Mouse (Mus musculus) cerebellum, adult 9-11 months (tissue): ENCODE results near the gene Dclk2.
A peak's percentile ranks its signal among the peaks of the same experiment; 100 is the strongest.

ENCODE experiments used
- DNase-seq: peaks from one replicate; pipeline ENCODE4 v3.0.0; 2022

Gene Dclk2

DNA sequence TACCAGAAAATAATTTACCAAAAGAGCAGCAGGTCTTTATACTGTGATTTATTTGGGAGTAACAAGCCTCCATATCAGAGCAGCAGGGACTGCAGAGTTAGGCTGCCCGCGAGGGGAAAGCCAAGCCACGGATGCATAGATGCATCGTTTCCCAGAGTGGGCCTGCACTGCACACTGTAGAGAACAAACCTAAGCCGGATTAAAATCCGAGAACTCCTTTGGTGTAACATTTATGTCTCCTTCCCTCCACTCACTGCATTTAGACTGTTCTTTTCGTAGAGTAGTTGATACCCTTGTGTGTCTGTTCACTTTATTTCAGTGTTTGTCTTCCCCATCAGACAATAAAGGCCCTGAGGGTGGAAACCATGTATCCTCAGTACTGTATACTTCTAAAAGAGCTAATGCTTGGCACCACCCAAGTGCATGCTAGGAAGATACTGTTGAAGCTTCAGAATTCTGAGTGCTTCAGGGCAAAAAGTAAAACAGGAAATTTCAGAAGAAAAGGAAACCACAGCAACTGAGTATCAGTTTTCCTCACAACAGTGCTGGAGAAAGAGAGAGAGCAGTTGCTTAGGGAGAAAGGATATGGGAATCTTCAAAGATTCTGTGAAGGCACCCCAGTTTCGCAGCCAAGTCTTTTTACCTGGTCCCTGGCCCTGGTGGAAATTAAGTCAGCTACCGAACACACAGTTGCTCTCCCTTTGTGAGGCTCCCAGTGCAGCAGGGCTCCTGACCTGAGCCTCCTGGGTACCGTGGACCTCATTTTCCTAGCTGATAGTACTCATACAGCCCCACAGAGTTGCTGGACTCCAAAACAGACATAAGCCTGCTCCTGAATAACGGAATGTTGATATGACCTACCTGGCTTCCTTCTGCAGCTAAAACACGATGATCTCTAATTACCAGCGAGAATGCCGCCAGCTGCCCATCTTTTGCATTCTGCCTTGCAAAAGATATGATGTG lies 165.8 kb downstream of the Dclk2 start:
- DNase-seq, result no peak

DNA sequence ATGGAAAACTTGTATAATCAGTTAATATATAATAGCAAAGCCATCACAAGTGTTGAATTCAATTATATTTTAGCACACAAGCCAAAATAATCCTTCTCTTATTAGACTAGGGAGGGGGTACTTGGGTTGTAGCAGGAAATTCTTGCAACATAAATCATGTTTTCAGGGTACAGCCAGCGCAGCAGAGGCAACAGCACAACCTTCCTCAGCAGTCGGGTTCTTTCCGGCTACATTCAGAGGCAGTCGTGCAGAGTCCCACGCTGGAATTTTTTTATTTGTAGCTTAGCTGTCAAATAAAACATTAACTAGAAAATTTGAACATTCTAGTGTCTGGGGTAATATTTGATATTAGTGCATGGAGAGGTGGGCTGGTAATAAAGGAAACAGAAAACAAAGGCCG lies 166.5 kb downstream of the Dclk2 start:
- DNase-seq, result no peak

DNA sequence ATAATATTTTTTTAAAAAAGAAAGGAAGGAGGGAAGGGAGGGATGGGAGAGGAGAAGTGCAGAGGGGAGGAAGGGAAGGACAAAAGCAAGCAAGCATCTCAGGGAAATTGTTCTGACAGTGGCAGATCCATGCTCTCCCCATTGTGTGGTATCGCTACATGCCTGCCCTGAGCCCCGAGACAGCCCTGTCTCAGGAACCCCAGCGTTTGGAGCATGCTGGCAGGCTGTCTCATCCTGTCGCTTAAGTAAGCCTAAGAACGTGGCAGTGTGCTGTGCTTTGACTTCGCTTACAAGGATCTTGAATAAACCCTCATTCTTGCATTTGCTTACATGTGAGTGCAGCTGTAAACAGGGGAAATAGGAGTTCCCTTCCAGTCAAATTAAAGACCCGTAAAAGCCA lies 170.0 kb downstream of the Dclk2 start:
- DNase-seq, result no peak

DNA sequence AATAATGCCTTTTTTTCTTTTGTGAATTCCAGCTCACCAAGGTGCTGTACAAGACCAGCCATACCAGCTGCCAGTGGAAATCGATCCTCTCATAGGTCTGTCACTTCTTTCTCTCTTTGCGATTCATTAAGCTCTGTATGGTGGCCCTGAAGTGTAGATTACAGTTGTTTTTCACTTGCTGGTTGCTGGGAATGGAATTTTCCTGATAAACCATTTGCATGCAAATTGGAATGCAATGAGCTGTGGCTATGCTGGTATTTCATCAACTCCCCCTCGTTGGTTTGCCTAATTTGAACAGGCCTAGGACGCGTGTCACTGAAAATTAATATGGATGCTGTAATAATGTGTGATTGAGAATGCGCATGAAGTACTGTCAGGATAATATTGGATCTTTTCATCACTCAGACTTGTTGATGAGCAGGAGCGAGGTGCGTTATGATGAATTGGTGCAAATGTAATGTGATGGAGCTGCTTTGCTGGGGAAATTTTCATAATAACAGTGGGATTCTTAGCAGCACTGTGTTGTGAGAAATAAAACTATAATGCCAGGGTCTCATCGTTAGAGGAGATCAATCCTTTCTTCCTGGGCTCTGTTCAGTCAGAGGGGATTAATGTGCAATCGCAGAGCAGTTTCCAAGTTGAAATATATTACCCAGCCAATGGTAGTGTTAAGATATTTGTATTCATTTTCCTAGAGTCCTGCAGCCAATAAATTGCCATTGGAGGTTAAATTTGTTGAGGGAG lies 174.7 kb downstream of the Dclk2 start:
- no peak for DNase-seq

DNA sequence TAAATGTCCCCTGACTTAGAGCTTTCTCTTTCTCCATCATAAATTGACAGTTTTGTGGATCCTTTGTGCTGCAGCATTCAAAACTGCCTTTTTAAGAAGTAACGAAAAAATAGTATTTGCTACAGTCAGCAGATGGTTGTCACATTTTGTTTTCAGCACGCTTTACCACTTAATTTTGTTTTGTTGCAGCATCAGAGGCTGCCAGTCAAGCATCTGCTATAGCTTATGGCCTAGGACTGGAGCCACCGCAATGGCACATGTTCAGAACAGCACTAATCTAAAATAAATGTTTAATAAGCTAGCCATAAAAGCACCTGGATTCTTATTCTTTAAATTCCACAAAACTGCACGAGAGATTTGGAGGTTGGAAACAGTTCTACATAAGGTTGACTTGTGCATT lies 175.3 kb downstream of the Dclk2 start:
- peak; percentile 33 for DNase-seq

DNA sequence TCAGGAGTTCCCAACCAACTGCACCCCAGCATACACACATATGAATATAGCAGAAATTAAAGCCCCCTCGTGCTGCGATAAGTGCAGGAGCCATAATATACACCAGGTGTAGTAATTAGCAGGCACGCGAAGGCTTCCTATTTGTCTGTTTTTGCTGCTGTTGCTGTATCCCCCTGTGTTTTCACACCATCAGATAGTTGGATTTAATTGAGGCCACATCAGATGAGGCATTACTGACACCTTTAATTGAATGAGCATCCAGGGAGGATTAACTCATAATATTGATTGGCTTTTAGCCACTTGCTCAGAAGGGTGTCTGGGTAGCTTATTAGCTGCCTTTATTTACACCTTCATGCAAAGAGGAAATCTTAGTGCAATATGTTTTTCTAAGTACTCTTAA lies 180.9 kb downstream of the Dclk2 start:
- DNase-seq, result no peak

DNA sequence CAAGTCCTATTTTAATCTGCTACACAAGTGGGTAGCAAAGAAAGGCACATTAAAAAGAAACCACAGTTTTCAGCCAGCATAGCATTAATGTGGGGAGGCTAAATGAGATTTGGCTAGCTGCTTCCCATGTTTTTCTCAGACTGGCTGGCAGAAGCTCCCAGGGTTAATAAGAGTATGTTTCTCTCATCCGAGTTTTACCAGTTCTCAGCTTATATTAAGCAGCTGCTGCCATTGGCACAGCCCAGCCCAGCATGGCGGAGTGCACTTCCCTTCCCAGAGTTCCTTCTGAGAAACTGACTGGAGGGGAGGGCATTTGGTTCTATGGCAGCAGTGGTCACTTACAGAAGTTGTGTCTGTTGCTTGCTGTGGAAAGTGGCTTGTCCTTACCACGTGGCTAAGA lies 181.8 kb downstream of the Dclk2 start:
- no peak for DNase-seq
